Mouse (Mus musculus): ENCODE results near the gene Dmrta2. TPM values are rescaled to one million over a fixed set of nuclear protein-coding genes. Genes with fewer than 3 reads are reported as not detected.

Dmrta2 gene
- polyA plus RNA-seq (2015; fragmentation: Nextera tagmentation; extraction: Ambion mirVana), result 0.04 TPM in 1 of 2 replicates, not detected in the other

DNA sequence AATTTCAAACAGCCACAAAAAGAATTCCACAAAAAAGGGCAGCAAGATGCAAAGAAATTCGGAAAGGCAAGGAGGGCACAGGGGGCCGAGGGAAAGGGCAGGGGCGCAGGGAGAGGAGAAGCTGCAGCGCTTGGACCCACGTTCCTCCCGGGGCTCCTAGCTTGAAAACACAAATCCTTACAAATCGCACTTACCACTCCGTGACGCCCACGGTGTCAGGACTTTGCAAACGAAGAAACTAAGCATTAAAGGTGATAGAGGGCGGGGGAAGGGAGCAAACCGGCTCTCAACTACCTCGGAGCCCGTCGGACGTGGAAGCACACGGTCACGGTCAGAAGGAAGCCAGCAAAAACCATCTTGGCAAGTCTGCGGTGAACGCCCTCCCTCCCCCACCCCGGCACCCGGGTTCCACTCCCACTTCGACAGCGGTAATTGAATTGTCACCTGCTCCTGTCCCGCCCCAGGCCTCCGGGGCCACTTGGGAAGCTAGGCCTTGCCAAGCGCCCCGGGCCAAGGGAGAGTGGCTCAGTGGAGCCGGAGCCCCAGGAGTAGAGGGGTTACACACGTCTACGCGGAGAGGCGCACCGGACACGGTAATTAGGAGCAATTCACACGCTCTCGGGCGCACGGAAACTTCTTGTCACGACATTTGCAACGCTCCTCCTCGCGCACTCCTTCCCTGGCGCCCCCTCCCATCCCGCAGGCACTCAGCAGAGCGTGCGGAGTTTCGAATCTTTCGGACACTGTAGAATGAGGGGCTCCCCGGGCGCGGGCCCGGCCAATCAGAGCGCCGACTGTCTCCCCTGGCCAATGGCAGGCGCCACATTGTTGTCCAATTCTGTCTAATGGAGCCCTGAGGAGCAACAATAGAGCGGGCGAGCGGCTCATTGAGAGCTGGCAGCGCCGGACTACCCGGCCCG lies at the start of gene Dmrta2:
Dmrta2 (plus strand) TSS at position 906 of the 920 bp plus-strand sequence.
- Histone ChIP-seq H3K9ac (ENCODE audit: low read length) (peak within 1 kb of the TSS; percentile 47; the same call in 1 of the 2 replicates), H3K4me1 (ENCODE audit: control insufficient read depth, insufficient read depth, low read length) (peaks cover 21% of the 10 kb centered on the region), H3K36me3 (ENCODE audit: control insufficient read depth, insufficient read depth) (no peaks in the 10 kb centered on the region), H3K9me3 (replicated peaks; ENCODE audit: control insufficient read depth, low read length) (peaks cover 4% of the 10 kb centered on the region; the same call in 1 of the 2 replicates), H3K4me2 (ENCODE audit: low read depth, low read length) (peak within 1 kb of the TSS; percentile 80), H3K27ac (ENCODE audit: low read length) (no peak within 1 kb of the TSS), H3K4me3 (ENCODE audit: low read length) (peak within 1 kb of the TSS; percentile 53), H3K27me3 (ENCODE audit: control insufficient read depth, insufficient read depth, low read length) (peaks cover 87% of the 10 kb centered on the region)
- peak; percentile 21 for ATAC-seq (replicated peaks; ENCODE audit: extremely low read depth, insufficient read depth, low FRiP score)
- WGBS, result 1% methylated on average over 64 of the region's 64 CpGs

DNA sequence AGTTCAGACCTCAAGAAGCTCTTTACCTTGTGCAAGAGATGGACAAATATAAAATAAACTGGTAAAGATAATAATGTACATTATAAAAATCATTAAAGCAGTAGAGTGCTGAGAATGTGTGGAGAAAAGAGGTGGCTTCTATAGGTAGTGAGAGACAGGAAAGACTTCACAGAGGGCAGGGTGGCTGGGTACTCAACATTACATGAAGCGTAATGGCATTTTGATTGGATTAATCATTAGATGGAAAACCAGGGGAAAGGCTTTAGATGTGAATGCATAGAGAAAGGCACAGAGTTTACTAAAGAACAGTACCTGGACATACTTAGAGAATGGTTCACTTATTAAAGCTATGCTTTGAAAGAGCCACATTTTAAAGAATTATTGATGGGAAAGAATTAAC lies 48.8 kb upstream of the Dmrta2 start:
- Histone ChIP-seq H3K9me3 (replicated peaks; ENCODE audit: control insufficient read depth, low read length) (no peaks in the 10 kb centered on the region), H3K27me3 (ENCODE audit: control insufficient read depth, insufficient read depth, low read length) (no peaks in the 10 kb centered on the region), H3K4me3 (ENCODE audit: low read length) (no peak overlapping the region), H3K27ac (ENCODE audit: low read length) (no peak overlapping the region), H3K9ac (ENCODE audit: low read length) (no peak overlapping the region), H3K36me3 (ENCODE audit: control insufficient read depth, insufficient read depth) (no peaks in the 10 kb centered on the region), H3K4me2 (ENCODE audit: low read depth, low read length) (no peak overlapping the region), H3K4me1 (ENCODE audit: control insufficient read depth, insufficient read depth, low read length) (no peaks in the 10 kb centered on the region)
- 88% methylated on average over 1 of the region's 1 CpGs for WGBS
- ATAC-seq (replicated peaks; ENCODE audit: extremely low read depth, insufficient read depth, low FRiP score), result no peak

DNA sequence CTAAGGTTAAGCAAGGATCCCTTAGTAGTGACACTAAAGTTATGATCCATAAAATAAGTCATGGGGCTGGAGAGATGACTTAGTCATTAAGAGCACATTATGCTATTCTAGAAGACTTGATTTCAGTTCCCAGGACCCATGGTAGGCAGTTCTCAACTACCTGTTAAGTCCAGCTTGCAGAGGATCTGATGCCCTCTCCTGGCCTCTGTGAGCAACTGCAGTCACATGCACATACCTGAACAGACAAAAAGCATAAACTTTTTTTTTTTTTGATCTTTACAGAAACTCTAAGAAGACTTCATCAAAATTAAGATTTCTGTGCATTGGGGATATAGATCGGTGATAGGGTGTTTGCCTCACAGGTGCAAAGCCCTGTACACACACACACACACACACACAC lies 47.4 kb upstream of the Dmrta2 start:
- Histone ChIP-seq H3K27ac (ENCODE audit: low read length) (no peak overlapping the region), H3K27me3 (ENCODE audit: control insufficient read depth, insufficient read depth, low read length) (no peaks in the 10 kb centered on the region)
- ATAC-seq (replicated peaks; ENCODE audit: extremely low read depth, insufficient read depth, low FRiP score), result no peak

DNA sequence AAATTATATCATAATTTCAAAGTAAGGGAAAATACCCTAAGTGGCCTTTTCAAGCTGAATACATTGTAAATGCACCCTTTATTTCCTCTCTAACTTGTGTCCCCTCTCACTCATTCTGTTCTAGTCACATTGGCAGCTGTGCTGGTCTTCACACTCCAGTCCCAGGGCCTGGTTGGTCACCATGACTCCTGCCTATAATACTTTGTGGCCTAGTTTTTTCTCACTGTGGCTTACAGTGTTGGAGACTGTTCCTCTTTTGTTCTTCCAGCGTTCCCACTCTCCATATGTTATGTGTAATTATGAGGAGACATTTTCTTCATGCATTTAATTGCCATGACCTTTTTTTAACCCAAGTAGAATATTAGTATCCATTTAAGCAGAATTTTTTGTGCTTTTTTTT lies 46.9 kb upstream of the Dmrta2 start:
- Histone ChIP-seq H3K27ac (ENCODE audit: low read length) (no peak overlapping the region), H3K9ac (ENCODE audit: low read length) (no peak overlapping the region), H3K4me3 (ENCODE audit: low read length) (no peak overlapping the region), H3K9me3 (replicated peaks; ENCODE audit: control insufficient read depth, low read length) (no peaks in the 10 kb centered on the region), H3K27me3 (ENCODE audit: control insufficient read depth, insufficient read depth, low read length) (no peaks in the 10 kb centered on the region), H3K36me3 (ENCODE audit: control insufficient read depth, insufficient read depth) (peaks cover 4% of the 10 kb centered on the region; the same call in 1 of the 2 replicates), H3K4me2 (ENCODE audit: low read depth, low read length) (no peak overlapping the region), H3K4me1 (ENCODE audit: control insufficient read depth, insufficient read depth, low read length) (no peaks in the 10 kb centered on the region)
- no peak for ATAC-seq (replicated peaks; ENCODE audit: extremely low read depth, insufficient read depth, low FRiP score)
- WGBS, result 90% methylated on average over 1 of the region's 1 CpGs

More for the DNA sequence above, 47.4 kb upstream of the Dmrta2 start:
- H3K9me3 ChIP-seq (replicated peaks; ENCODE audit: control insufficient read depth, low read length), result no peaks in the 10 kb centered on the region
- H3K4me3 ChIP-seq (ENCODE audit: low read length), result no peak overlapping the region
- no peaks in the 10 kb centered on the region for H3K4me1 ChIP-seq (ENCODE audit: control insufficient read depth, insufficient read depth, low read length)
- H3K4me2 ChIP-seq (ENCODE audit: low read depth, low read length), result no peak overlapping the region
- H3K36me3 ChIP-seq (ENCODE audit: control insufficient read depth, insufficient read depth), result peaks cover 2% of the 10 kb centered on the region; the same call in 1 of the 2 replicates
- H3K9ac ChIP-seq (ENCODE audit: low read length), result no peak overlapping the region
- WGBS, result 96% methylated on average over 1 of the region's 1 CpGs

DNA sequence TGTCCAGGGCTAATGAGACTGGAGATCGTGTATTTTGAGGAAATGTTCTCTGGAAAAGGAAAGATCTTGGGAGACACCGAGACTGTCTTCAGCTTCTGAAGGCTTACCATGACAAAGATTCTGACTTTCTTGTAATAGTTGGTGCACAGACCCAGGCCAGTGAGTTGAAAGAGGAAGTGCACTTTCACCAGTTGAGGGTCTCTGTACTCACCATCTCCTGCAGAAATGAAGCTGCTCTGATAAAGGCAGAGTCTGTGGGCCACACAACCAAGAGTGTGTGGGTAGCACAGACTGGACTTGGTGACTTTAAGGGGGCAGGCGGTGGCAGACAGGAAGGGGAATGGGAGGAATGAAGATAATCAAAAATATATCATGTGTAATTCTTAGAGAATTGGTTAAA lies 41.3 kb upstream of the Dmrta2 start:
- Histone ChIP-seq H3K4me1 (ENCODE audit: control insufficient read depth, insufficient read depth, low read length) (no peaks in the 10 kb centered on the region), H3K4me3 (ENCODE audit: low read length) (no peak overlapping the region), H3K9ac (ENCODE audit: low read length) (no peak overlapping the region), H3K27me3 (ENCODE audit: control insufficient read depth, insufficient read depth, low read length) (no peaks in the 10 kb centered on the region), H3K27ac (ENCODE audit: low read length) (no peak overlapping the region), H3K36me3 (ENCODE audit: control insufficient read depth, insufficient read depth) (peaks cover 4% of the 10 kb centered on the region; the same call in 1 of the 2 replicates), H3K9me3 (replicated peaks; ENCODE audit: control insufficient read depth, low read length) (no peaks in the 10 kb centered on the region), H3K4me2 (ENCODE audit: low read depth, low read length) (no peak overlapping the region)
- 89% methylated on average over 3 of the region's 3 CpGs for WGBS
- no peak for ATAC-seq (replicated peaks; ENCODE audit: extremely low read depth, insufficient read depth, low FRiP score)

DNA sequence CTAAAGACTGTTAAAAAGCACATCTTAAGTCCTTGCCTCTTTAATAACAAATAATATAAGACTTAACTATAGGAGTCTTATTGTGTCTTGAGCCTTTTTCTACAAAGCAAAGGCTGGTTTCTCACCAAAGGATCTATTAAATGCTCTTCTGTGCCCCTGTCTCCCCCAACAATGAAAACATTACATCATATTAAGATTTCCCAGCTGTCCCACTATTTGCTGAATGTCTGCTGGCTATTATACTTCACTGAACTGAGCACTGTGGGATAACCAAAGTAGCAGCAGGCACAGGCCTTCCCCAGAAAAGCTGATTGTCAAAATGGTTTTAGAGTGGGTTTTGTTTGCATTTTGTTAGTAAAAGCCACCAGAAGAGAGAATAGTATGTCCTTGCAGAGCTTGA lies 38.6 kb upstream of the Dmrta2 start:
- Histone ChIP-seq H3K9ac (ENCODE audit: low read length) (no peak overlapping the region), H3K27ac (ENCODE audit: low read length) (no peak overlapping the region), H3K4me2 (ENCODE audit: low read depth, low read length) (no peak overlapping the region), H3K9me3 (replicated peaks; ENCODE audit: control insufficient read depth, low read length) (no peaks in the 10 kb centered on the region), H3K36me3 (ENCODE audit: control insufficient read depth, insufficient read depth) (peaks cover 4% of the 10 kb centered on the region; the same call in 1 of the 2 replicates), H3K27me3 (ENCODE audit: control insufficient read depth, insufficient read depth, low read length) (no peaks in the 10 kb centered on the region), H3K4me3 (ENCODE audit: low read length) (no peak overlapping the region), H3K4me1 (ENCODE audit: control insufficient read depth, insufficient read depth, low read length) (no peaks in the 10 kb centered on the region)
- no peak for ATAC-seq (replicated peaks; ENCODE audit: extremely low read depth, insufficient read depth, low FRiP score)

DNA sequence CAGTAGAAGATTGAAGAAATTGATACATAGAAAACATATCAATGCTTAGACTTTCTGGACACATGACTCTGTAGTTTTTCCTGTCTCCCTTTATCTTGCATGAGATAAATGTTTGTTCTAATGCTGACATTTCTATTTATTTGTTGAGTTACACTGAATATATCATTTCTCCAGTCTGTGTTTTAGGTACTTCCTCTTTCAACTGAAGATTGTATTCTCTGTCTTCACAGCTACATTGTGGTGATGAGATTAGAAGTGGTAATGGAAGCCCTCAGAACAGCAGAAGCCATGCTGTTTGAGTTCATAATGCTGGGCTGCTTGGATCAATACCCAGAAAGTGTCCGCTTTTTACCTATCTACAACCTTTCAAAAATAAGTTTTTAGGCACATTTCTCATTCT lies 32.3 kb upstream of the Dmrta2 start:
- Histone ChIP-seq H3K9me3 (replicated peaks; ENCODE audit: control insufficient read depth, low read length) (no peaks in the 10 kb centered on the region), H3K27me3 (ENCODE audit: control insufficient read depth, insufficient read depth, low read length) (no peaks in the 10 kb centered on the region), H3K4me2 (ENCODE audit: low read depth, low read length) (no peak overlapping the region), H3K4me1 (ENCODE audit: control insufficient read depth, insufficient read depth, low read length) (no peaks in the 10 kb centered on the region), H3K27ac (ENCODE audit: low read length) (no peak overlapping the region), H3K4me3 (ENCODE audit: low read length) (no peak overlapping the region), H3K36me3 (ENCODE audit: control insufficient read depth, insufficient read depth) (0 out of 2 replicates have a peak, but pooled peaks cover 3% of the 10 kb centered on the region), H3K9ac (ENCODE audit: low read length) (no peak overlapping the region)
- WGBS, result 94% methylated on average over 1 of the region's 1 CpGs
- no peak for ATAC-seq (replicated peaks; ENCODE audit: extremely low read depth, insufficient read depth, low FRiP score)

DNA sequence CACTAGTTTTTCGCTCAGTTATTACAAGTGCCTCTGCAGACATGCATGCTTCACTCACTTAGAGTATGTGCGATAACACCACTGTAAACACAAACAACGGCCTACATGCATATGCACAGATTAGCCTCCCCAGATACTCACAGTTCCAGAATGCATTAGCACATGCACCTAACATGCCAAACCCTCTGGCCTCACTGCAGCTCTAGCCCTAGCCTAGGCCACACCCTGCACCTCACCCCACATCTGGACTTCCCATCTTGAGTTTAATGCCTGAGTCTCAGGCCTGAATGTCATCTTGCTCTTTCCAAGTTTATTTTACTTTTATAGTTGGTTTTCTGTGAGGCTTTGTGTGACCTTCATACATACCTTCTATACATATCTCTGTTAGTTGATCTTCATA lies 28.5 kb upstream of the Dmrta2 start:
- Histone ChIP-seq H3K9ac (ENCODE audit: low read length) (no peak overlapping the region), H3K9me3 (replicated peaks; ENCODE audit: control insufficient read depth, low read length) (no peaks in the 10 kb centered on the region), H3K27me3 (ENCODE audit: control insufficient read depth, insufficient read depth, low read length) (no peaks in the 10 kb centered on the region), H3K36me3 (ENCODE audit: control insufficient read depth, insufficient read depth) (0 out of 2 replicates have a peak, but pooled peaks cover 3% of the 10 kb centered on the region), H3K4me2 (ENCODE audit: low read depth, low read length) (no peak overlapping the region), H3K4me3 (ENCODE audit: low read length) (no peak overlapping the region), H3K4me1 (ENCODE audit: control insufficient read depth, insufficient read depth, low read length) (no peaks in the 10 kb centered on the region), H3K27ac (ENCODE audit: low read length) (no peak overlapping the region)
- WGBS, result 94% methylated on average over 3 of the region's 3 CpGs
- ATAC-seq (replicated peaks; ENCODE audit: extremely low read depth, insufficient read depth, low FRiP score), result no peak

DNA sequence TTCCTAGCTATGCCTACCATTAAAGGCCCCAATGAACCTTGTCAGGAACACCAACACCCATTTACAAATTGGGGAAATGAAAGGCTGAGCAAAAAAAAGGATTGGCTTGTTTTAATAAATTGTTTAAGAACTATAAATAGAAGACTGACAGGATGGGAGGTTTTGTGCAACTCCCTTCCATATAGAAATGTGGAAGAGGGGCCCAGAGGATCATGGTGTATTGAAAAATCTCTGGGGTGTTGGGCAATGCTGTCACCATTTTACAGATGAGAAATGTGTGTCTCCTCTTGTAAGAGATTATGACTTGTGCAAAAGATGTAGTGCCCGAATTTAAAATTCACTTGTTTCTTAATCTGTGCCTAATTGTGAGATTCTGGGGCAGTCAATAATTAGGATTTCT lies 24.3 kb upstream of the Dmrta2 start:
- H3K36me3 ChIP-seq (ENCODE audit: control insufficient read depth, insufficient read depth), result no peaks in the 10 kb centered on the region
- no peaks in the 10 kb centered on the region for H3K27me3 ChIP-seq (ENCODE audit: control insufficient read depth, insufficient read depth, low read length)
- no peak overlapping the region for H3K9ac ChIP-seq (ENCODE audit: low read length)
- no peaks in the 10 kb centered on the region for H3K4me1 ChIP-seq (ENCODE audit: control insufficient read depth, insufficient read depth, low read length)
- H3K27ac ChIP-seq (ENCODE audit: low read length), result no peak overlapping the region
- H3K9me3 ChIP-seq (replicated peaks; ENCODE audit: control insufficient read depth, low read length), result no peaks in the 10 kb centered on the region
- 78% methylated on average over 1 of the region's 1 CpGs for WGBS
- ATAC-seq (replicated peaks; ENCODE audit: extremely low read depth, insufficient read depth, low FRiP score), result no peak
- H3K4me3 ChIP-seq (ENCODE audit: low read length), result no peak overlapping the region
- no peak overlapping the region for H3K4me2 ChIP-seq (ENCODE audit: low read depth, low read length)

Measured in heart, embryonic 16.5 days (tissue).